Mouse (Mus musculus) midbrain, embryonic 12.5 days (tissue): Measurements from ENCODE around the gene Kcnn1. TPM values are rescaled to one million over a fixed set of nuclear protein-coding genes. Genes with fewer than 3 reads are reported as not detected.
"Not testable (repeated sequence)": the region's sequence is repeated elsewhere in the genome, so short reads cannot be mapped to it uniquely, and the experiment has no call there.

Experiments
- ATAC-seq: fragments of 200-750 bp; cut with Nextera tagmentation; 2 replicates; pipeline ENCODE4 v1.8.0; 2017; ENCODE audit warnings: low read depth, moderate TSS enrichment, moderate library complexity; ENCODE audit not compliant: low FRiP score
- H3K27ac ChIP-seq: fragments of 300-500 bp; sonication (generic); replicated peaks from 2 replicates; pipeline ENCODE4 v1.5.1; 2016; ENCODE audit warnings: mild to moderate bottlenecking
- H3K27me3 ChIP-seq: fragments of 300-500 bp; sonication (generic); 2 replicates; pipeline ENCODE4 v1.6.1; 2016; ENCODE audit warnings: mild to moderate bottlenecking
- H3K36me3 ChIP-seq: fragments of 300-500 bp; sonication (generic); 2 replicates; pipeline ENCODE4 v1.6.1; 2016
- H3K4me1 ChIP-seq: fragments of 300-500 bp; sonication (generic); 2 replicates; pipeline ENCODE4 v1.6.1; 2016
- H3K4me2 ChIP-seq: fragments of 300-500 bp; sonication (generic); replicated peaks from 2 replicates; pipeline ENCODE4 v1.6.1; 2016; ENCODE audit warnings: mild to moderate bottlenecking, moderate library complexity
- H3K4me3 ChIP-seq: fragments of 300-500 bp; sonication (generic); 2 replicates; pipeline ENCODE4 v1.5.1; 2016; ENCODE audit warnings: mild to moderate bottlenecking
- H3K9ac ChIP-seq: fragments of 300-500 bp; sonication (generic); replicated peaks from 2 replicates; pipeline ENCODE4 v1.6.1; 2016; ENCODE audit warnings: mild to moderate bottlenecking, moderate library complexity
- H3K9me3 ChIP-seq: fragments of 300-500 bp; sonication (generic); 2 replicates; pipeline ENCODE4 v1.6.1; 2016; ENCODE audit warnings: mild to moderate bottlenecking
- WGBS: fragments of 180-500 bp; shearing (Covaris S2); methylation state at CpG from one replicate; pipeline ENCODE4 v1.1.7; 2016; 5-methylcytosine and 5-hydroxymethylcytosine counted together
- polyA plus RNA-seq: library from polyadenylated mRNA; unstranded; fragments of >200 nt; fragmentation: Nextera tagmentation; extraction: Ambion mirVana; gene quantifications from 2 replicates; pipeline ENCODE4 v1.2.1, GENCODE M21; 2016

Gene Kcnn1
- polyA plus RNA-seq, 1 experiment from 2014 or later = 27.4 TPM

DNA sequence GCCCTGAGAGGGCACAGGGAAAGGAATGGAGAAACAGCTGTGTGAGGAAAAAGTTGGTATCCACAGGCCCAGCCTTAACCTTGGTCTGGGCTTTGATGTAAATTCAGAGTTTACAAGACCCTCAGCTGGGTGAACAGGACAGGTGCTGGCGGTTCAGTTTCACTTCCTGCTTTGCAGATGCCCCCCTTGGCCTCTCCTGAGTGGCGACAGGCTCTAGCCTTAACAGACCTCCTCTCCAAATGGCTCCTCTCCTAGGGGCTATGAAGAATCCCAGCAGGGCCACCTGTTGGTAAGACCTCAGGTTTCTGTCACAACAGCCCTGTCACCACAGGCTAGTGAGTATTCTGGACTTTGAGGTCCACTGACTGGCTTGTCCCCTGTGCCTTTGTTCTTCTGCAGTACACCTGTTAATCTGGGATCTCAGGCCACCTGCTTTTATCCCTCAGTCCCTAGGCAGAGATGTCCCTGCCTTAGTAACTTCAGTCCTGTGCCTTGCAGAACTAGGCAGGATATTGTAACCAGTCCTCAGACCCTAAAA, 35.7 kb upstream of the Kcnn1 start:
- peaks cover 21% of the 10 kb centered on the region for H3K36me3 ChIP-seq
- H3K4me3 ChIP-seq = 0 out of 2 replicates have a peak overlapping the region, but pooled peaks have one; percentile 88
- WGBS = 70% methylated on average over 2 of the region's 2 CpGs
- H3K4me2 ChIP-seq = no peak overlapping the region
- peaks cover 36% of the 10 kb centered on the region for H3K27me3 ChIP-seq
- no peak for ATAC-seq
- no peaks in the 10 kb centered on the region for H3K9me3 ChIP-seq
- peak overlapping the region; percentile 59; the same call in 1 of the 2 replicates for H3K9ac ChIP-seq
- no peak overlapping the region for H3K27ac ChIP-seq
- peaks cover 14% of the 10 kb centered on the region for H3K4me1 ChIP-seq

DNA sequence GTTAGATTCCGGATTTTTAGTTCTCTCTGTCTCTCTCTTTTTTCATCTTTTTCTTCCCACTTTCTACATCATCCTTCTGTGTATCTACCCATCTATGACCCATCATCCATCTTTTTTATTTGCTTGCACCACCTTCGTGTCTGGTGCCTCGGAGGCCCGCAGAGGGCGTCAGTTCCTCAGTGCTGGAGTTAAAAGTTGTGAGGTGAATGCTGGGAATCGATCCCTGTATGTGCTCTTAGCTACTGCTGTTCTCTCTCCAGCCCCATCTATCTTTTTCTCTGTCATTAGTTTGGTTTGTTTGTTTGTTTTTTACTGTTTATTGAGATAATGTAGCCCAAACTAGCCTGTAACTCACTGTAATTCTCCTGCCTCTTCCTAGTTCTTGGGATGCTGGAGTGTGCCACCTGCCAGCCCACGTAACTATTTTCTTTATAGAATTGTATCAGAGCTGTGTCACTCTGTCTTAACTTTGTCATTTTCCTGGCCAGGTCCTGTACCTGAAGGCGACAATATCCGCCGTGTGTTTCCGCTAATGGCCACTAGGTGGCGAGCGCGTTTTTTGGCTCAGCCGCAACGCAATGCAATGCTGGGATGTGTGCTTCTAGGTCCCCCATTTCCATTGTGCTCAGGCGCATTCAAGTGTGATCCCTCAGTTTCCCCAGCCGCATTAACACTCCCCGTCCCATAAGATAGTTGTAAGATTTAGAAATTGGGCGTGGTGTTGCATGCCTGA, 34.8 kb upstream of the Kcnn1 start:
- H3K4me1 ChIP-seq = peaks cover 14% of the 10 kb centered on the region
- WGBS = under 1% methylated on average over 20 of the region's 20 CpGs
- H3K9ac ChIP-seq = peak overlapping the region; percentile 59
- peak; percentile 42 for ATAC-seq
- H3K36me3 ChIP-seq = peaks cover 27% of the 10 kb centered on the region
- peak overlapping the region; percentile 26; the same call in 1 of the 2 replicates for H3K27ac ChIP-seq
- no peaks in the 10 kb centered on the region for H3K9me3 ChIP-seq
- H3K27me3 ChIP-seq = peaks cover 36% of the 10 kb centered on the region
- H3K4me3 ChIP-seq = peak overlapping the region; percentile 88
- peak overlapping the region; percentile 63 for H3K4me2 ChIP-seq

DNA sequence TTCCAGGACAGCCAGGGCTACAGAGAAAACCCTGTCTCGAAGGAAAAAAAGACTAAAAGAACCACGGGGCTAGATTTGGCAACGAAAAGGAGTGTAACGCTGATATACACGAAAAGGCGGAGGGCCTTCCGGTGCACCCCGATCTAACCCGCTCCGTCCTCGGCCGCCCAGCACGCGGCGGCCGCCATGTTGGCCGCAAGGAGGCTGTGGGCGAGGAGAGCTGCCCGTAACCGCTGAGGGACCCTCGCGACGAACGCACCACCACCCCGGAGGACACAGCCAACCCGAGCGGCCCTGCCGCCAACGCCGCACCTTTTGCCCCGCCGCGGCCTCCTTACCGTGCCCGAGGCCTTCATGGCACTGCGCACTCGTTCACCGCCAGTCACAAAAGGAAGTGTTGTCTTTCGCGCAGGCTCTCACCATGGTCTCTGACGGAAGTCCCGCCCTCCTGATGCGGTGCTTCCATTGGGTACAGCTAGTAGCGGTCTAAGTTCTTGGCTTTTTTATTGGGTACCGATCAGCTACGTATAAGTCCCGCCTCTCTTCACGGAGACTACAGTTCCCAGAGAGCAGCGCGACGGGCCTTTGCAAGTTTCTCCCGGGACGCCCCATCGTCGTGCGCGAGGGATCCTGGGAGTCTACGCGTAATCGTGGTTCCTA, 34.1 kb upstream of the Kcnn1 start, which contains the start of gene Rpl18a:
Rpl18a (minus strand) TSS at position 392 of the 660 bp plus-strand sequence.
- peak within 1 kb of the TSS; percentile 88 for H3K4me3 ChIP-seq
- under 1% methylated on average over 57 of the region's 60 CpGs for WGBS
- peaks cover 27% of the 10 kb centered on the region for H3K36me3 ChIP-seq
- peak within 1 kb of the TSS; percentile 95 for H3K4me2 ChIP-seq
- H3K27me3 ChIP-seq = peaks cover 36% of the 10 kb centered on the region
- peak within 1 kb of the TSS; percentile 56; the same call in 1 of the 2 replicates for H3K27ac ChIP-seq
- H3K9me3 ChIP-seq = no peaks in the 10 kb centered on the region
- peak; percentile 98 for ATAC-seq
- peaks cover 20% of the 10 kb centered on the region for H3K4me1 ChIP-seq
- peak within 1 kb of the TSS; percentile 88 for H3K9ac ChIP-seq

GRCm38 (mm10) chr8:70896316-70897020, 33.4 kb upstream of the Kcnn1 start:
- Histone ChIP-seq H3K36me3 (peaks cover 27% of the 10 kb centered on the region), H3K4me3 (peak overlapping the region; percentile 88), H3K27me3 (peaks cover 39% of the 10 kb centered on the region), H3K4me2 (peak overlapping the region; percentile 95), H3K27ac (0 out of 2 replicates have a peak overlapping the region, but pooled peaks have one; percentile 35), H3K9ac (peak overlapping the region; percentile 88), H3K9me3 (no peaks in the 10 kb centered on the region), H3K4me1 (peaks cover 26% of the 10 kb centered on the region)
- ATAC-seq = no peak
- WGBS = 4% methylated on average over 25 of the region's 25 CpGs

DNA sequence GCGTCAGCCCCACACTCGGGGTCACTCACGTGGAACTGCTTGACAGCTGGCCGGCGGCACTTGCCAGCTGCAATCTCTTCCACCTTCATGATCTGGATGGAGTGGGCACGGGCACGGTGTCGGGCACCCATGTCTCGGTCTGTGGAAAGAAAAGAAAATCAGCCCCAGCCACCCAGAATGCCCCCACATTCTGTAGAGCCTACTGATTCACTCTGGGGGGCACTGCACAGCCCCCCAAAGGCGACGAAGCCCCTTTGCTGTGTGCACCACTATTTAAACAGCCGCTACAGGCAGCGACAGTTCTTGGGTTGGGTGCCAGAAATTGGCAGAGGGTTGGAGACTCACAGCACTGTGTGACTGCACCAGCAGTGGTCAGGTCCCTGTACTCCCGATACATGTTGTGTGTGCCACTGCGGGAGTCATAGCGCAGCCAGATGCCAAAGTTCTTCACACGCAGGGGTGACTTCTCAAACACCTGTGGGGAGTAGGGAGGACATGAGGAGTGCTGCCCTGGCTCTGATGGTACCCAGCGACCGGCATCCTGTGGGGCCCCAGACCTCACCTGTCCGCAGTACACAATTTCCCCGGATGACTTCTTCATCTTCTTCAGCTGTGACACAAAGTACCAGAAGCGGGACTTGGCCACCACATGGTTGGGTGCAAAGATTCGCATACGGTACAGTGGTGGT, 32.7 kb upstream of the Kcnn1 start:
- Histone ChIP-seq H3K27me3 (peaks cover 45% of the 10 kb centered on the region), H3K4me3 (peak overlapping the region; percentile 88), H3K4me1 (peaks cover 26% of the 10 kb centered on the region), H3K4me2 (peak overlapping the region; percentile 95), H3K36me3 (peaks cover 27% of the 10 kb centered on the region), H3K9ac (peak overlapping the region; percentile 88)
- WGBS = 81% methylated on average over 24 of the region's 24 CpGs
- H3K9me3 ChIP-seq, ATAC-seq, H3K27ac ChIP-seq: not testable (repeated sequence)

- Histone ChIP-seq H3K9me3 (no peaks in the 10 kb centered on the region), H3K36me3 (peaks cover 27% of the 10 kb centered on the region), H3K4me3 (no peak overlapping the region), H3K4me2 (no peak overlapping the region), H3K27me3 (peaks cover 53% of the 10 kb centered on the region), H3K4me1 (peaks cover 26% of the 10 kb centered on the region), H3K27ac (no peak overlapping the region), H3K9ac (0 out of 2 replicates have a peak overlapping the region, but pooled peaks have one; percentile 6)
- no peak for ATAC-seq
- 84% methylated on average over 8 of the region's 8 CpGs for WGBS
Measured at GRCm38 (mm10) chr8:70894771-70895545, 31.9 kb upstream of the Kcnn1 start.

DNA sequence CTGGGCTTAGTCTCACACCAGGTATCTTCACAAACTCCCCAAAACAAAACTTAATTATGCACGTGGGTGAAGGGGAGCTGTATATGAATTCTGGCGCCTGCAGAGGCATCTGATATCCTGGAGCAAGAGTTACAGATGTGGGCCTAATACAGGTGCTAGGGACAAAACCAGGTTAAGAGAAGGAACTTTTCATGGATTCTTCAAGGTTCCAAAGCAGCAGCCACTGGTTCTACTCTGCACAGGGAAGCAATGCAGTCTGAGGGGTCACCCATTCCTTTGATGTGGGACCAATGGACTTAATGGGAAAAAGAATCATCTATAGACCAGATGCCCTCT, 31.3 kb upstream of the Kcnn1 start:
- no peak overlapping the region; the same call in 1 of the 2 replicates for H3K27ac ChIP-seq
- no peak overlapping the region for H3K9ac ChIP-seq
- peaks cover 56% of the 10 kb centered on the region for H3K27me3 ChIP-seq
- ATAC-seq = no peak
- no peak overlapping the region for H3K4me3 ChIP-seq
- H3K4me2 ChIP-seq = no peak overlapping the region
- no peaks in the 10 kb centered on the region for H3K9me3 ChIP-seq
- WGBS = 72% methylated on average over 2 of the region's 2 CpGs
- peaks cover 27% of the 10 kb centered on the region for H3K36me3 ChIP-seq
- peaks cover 26% of the 10 kb centered on the region for H3K4me1 ChIP-seq

- no peak overlapping the region for H3K4me3 ChIP-seq
- WGBS = 27% methylated on average over 12 of the region's 12 CpGs
- no peak overlapping the region; the same call in 1 of the 2 replicates for H3K27ac ChIP-seq
- H3K27me3 ChIP-seq = peaks cover 62% of the 10 kb centered on the region
- H3K36me3 ChIP-seq = peaks cover 27% of the 10 kb centered on the region
- 0 out of 2 replicates have a peak overlapping the region, but pooled peaks have one; percentile 6 for H3K9ac ChIP-seq
- ATAC-seq = peak; percentile 20; the same call in 1 of the 2 replicates
- no peak overlapping the region for H3K4me2 ChIP-seq
- H3K4me1 ChIP-seq = peaks cover 26% of the 10 kb centered on the region
- no peaks in the 10 kb centered on the region for H3K9me3 ChIP-seq
Measured at GRCm38 (mm10) chr8:70893656-70894384, 30.8 kb upstream of the Kcnn1 start.

GRCm38 (mm10) chr8:70892896-70893655, 30.0 kb upstream of the Kcnn1 start:
- Histone ChIP-seq H3K4me2 (peak overlapping the region; percentile 50), H3K9me3 (no peaks in the 10 kb centered on the region), H3K27me3 (peaks cover 69% of the 10 kb centered on the region), H3K27ac (no peak overlapping the region), H3K4me3 (peak overlapping the region; percentile 32), H3K9ac (peak overlapping the region; percentile 45; the same call in 1 of the 2 replicates), H3K4me1 (peaks cover 22% of the 10 kb centered on the region), H3K36me3 (peaks cover 27% of the 10 kb centered on the region)
- no peak for ATAC-seq
- 23% methylated on average over 20 of the region's 20 CpGs for WGBS
